Mouse (Mus musculus): ENCODE measurements at regions not wholly inside any gene's neighbourhood (a gene's known extent, or its start where the extent isn't known, plus 50 kb on each side); places are given as distances from the start of the nearest gene placed in this dataset.
"Not testable (repeated sequence)": the region's sequence is repeated elsewhere in the genome, so short reads cannot be mapped to it uniquely, and the experiment has no call there.

- H3K9ac ChIP-seq (replicated peaks; ENCODE audit: low read length): no peak overlapping the region
- WGBS: 80% methylated on average over 6 of the region's 6 CpGs
- ATAC-seq (replicated peaks; ENCODE audit: insufficient number of reproducible peaks, low FRiP score, low TSS enrichment, low read depth): no peak
- H3K4me2 ChIP-seq (ENCODE audit: low read depth, low read length): no peak overlapping the region
- H3K4me1 ChIP-seq (ENCODE audit: control insufficient read depth, insufficient read depth, low read length): no peaks in the 10 kb centered on the region
- no peaks in the 10 kb centered on the region for H3K27me3 ChIP-seq (ENCODE audit: control insufficient read depth, insufficient read depth, low read length)
- DNase-seq (ENCODE audit: low spot score): no peak
- H3K27ac ChIP-seq (replicated peaks; ENCODE audit: low read depth, low read length): no peak overlapping the region
- no peak overlapping the region for H3K4me3 ChIP-seq (ENCODE audit: low read depth, low read length)
- H3K9me3 ChIP-seq (replicated peaks; ENCODE audit: control insufficient read depth, low read length): no peaks in the 10 kb centered on the region
- H3K36me3 ChIP-seq (replicated peaks; ENCODE audit: control insufficient read depth, insufficient read depth, low read depth, low read length): no peaks in the 10 kb centered on the region
Observed at GRCm38 (mm10) chr16:29918396-29918795, 145.8 kb upstream of the Hes1 start.

DNA sequence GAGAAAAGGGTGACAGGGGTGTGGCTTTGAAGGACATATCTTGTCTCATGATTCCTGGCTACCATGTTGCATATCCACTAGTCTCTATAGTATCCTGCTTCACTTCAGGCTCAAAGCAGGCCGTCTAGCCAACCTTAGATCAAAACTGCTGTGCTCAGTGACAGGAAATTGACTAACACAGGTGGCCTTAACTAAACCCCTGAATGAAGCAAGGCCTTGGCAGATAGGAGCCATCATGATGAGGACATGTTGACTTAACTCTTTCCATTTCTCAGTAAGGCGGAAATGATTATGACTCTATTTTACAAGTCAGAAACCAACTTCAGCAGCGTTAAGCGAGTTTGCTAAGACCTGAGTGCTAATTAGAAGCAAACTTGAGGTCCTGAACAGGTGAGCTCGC lies 143.2 kb upstream of the Hes1 start:
- 78% methylated on average over 5 of the region's 5 CpGs for WGBS
- DNase-seq (ENCODE audit: low spot score): no peak
- no peaks in the 10 kb centered on the region for H3K4me1 ChIP-seq (ENCODE audit: control insufficient read depth, insufficient read depth, low read length)

DNA sequence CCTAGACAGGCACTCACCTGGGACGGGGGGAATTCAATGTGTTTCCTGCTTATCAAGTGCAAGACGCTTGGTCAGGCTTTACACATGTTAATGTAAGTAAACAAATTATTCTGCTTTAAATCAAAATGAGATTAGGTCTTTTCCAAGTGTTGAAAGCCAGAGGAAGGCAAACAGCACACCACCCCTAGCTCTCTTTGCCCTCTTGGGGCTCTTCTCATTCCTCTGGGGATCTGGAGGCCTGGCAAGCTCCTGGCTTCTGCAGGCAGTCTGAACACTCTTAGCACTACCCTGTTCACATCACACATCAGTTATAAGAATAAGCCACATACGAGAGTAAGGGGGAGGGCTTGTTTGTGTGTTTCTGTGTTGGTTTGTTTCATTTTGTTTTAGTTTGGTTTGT lies 142.8 kb upstream of the Hes1 start:
- DNase-seq (ENCODE audit: low spot score) (no peak), ATAC-seq (replicated peaks; ENCODE audit: insufficient number of reproducible peaks, low FRiP score, low TSS enrichment, low read depth) (no peak)
- H3K4me3 ChIP-seq (ENCODE audit: low read depth, low read length): no peak overlapping the region
- WGBS: 57% methylated on average over 3 of the region's 3 CpGs
- H3K27ac ChIP-seq (replicated peaks; ENCODE audit: low read depth, low read length): no peak overlapping the region
- no peaks in the 10 kb centered on the region for H3K4me1 ChIP-seq (ENCODE audit: control insufficient read depth, insufficient read depth, low read length)
- no peak overlapping the region for H3K4me2 ChIP-seq (ENCODE audit: low read depth, low read length)
- no peaks in the 10 kb centered on the region for H3K27me3 ChIP-seq (ENCODE audit: control insufficient read depth, insufficient read depth, low read length)
- no peaks in the 10 kb centered on the region for H3K36me3 ChIP-seq (replicated peaks; ENCODE audit: control insufficient read depth, insufficient read depth, low read depth, low read length)
- H3K9me3 ChIP-seq (replicated peaks; ENCODE audit: control insufficient read depth, low read length): no peaks in the 10 kb centered on the region
- no peak overlapping the region for H3K9ac ChIP-seq (replicated peaks; ENCODE audit: low read length)

More for the DNA sequence above, 143.2 kb upstream of the Hes1 start:
- Histone ChIP-seq H3K4me3 (ENCODE audit: low read depth, low read length) (no peak overlapping the region), H3K36me3 (replicated peaks; ENCODE audit: control insufficient read depth, insufficient read depth, low read depth, low read length) (no peaks in the 10 kb centered on the region), H3K27ac (replicated peaks; ENCODE audit: low read depth, low read length) (no peak overlapping the region), H3K4me2 (ENCODE audit: low read depth, low read length) (no peak overlapping the region), H3K9ac (replicated peaks; ENCODE audit: low read length) (no peak overlapping the region), H3K9me3 (replicated peaks; ENCODE audit: control insufficient read depth, low read length) (no peaks in the 10 kb centered on the region), H3K27me3 (ENCODE audit: control insufficient read depth, insufficient read depth, low read length) (no peaks in the 10 kb centered on the region)
- no peak for ATAC-seq (replicated peaks; ENCODE audit: insufficient number of reproducible peaks, low FRiP score, low TSS enrichment, low read depth)

GRCm38 (mm10) chr16:29927276-29927675 lies 136.9 kb upstream of the Hes1 start:
- not testable (repeated sequence) for H3K4me3 ChIP-seq (ENCODE audit: low read depth, low read length); DNase-seq (ENCODE audit: low spot score); H3K9me3 ChIP-seq (replicated peaks; ENCODE audit: control insufficient read depth, low read length); H3K9ac ChIP-seq (replicated peaks; ENCODE audit: low read length); H3K27me3 ChIP-seq (ENCODE audit: control insufficient read depth, insufficient read depth, low read length); H3K36me3 ChIP-seq (replicated peaks; ENCODE audit: control insufficient read depth, insufficient read depth, low read depth, low read length); H3K27ac ChIP-seq (replicated peaks; ENCODE audit: low read depth, low read length); H3K4me2 ChIP-seq (ENCODE audit: low read depth, low read length); ATAC-seq (replicated peaks; ENCODE audit: insufficient number of reproducible peaks, low FRiP score, low TSS enrichment, low read depth); H3K4me1 ChIP-seq (ENCODE audit: control insufficient read depth, insufficient read depth, low read length)
- WGBS: 92% methylated on average over 11 of the region's 11 CpGs

DNA sequence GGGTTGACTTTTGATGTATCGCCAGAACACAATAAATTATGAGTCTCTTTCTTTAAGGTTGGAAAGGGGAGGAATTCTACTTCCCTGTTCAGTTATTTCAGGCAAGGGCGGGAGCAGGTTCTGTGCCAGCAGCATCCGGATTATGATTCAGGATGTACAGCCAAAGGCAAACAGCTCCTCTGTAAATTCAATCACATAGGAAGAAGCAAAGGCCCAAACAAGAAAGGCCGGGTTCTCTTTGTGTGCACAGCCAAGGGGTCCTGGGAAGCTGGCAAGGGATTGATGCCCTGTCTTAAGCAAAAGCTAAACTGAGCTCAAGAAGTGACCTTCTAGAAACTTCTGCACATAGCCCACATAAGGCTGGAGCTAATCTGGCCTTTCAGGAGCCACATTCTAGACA lies 135.9 kb upstream of the Hes1 start:
- ATAC-seq (replicated peaks; ENCODE audit: insufficient number of reproducible peaks, low FRiP score, low TSS enrichment, low read depth) (no peak), DNase-seq (ENCODE audit: low spot score) (no peak)
- no peaks in the 10 kb centered on the region for H3K27me3 ChIP-seq (ENCODE audit: control insufficient read depth, insufficient read depth, low read length)
- H3K4me1 ChIP-seq (ENCODE audit: control insufficient read depth, insufficient read depth, low read length): no peaks in the 10 kb centered on the region
- H3K4me3 ChIP-seq (ENCODE audit: low read depth, low read length): no peak overlapping the region
- no peaks in the 10 kb centered on the region for H3K9me3 ChIP-seq (replicated peaks; ENCODE audit: control insufficient read depth, low read length)
- H3K9ac ChIP-seq (replicated peaks; ENCODE audit: low read length): no peak overlapping the region
- WGBS: 96% methylated on average over 4 of the region's 4 CpGs
- no peaks in the 10 kb centered on the region for H3K36me3 ChIP-seq (replicated peaks; ENCODE audit: control insufficient read depth, insufficient read depth, low read depth, low read length)
- H3K27ac ChIP-seq (replicated peaks; ENCODE audit: low read depth, low read length): no peak overlapping the region
- H3K4me2 ChIP-seq (ENCODE audit: low read depth, low read length): no peak overlapping the region

DNA sequence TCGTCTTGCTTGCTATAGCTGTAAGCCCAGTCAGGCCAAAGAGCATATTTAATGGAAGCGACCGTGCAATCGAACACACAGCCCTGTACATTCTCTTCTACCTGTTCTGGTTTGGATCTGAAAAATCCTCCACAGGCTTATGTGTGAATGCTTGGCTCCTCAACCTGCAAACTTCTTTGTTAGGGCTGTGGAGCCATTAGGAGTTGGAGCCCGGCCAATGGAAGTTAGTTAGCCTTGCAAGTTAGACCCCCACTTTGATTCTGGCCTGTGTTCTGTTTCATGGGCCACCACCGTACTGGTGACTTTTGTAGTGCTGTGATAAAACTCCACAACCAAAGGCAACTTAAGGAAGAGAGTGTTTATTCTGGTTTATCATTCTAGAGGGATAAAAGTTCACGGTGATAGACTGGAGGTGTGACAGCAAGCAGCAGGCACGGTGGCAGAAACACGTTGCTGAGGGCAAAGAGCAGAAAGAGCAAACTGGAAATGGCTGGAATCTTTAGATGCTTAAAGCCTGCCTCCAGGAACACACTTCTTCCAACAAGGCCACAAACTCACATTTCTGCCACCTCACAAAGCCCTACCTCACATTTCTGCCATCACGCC lies 132.3 kb upstream of the Hes1 start:
- Histone ChIP-seq H3K27me3 (ENCODE audit: control insufficient read depth, insufficient read depth, low read length) (no peaks in the 10 kb centered on the region), H3K9me3 (replicated peaks; ENCODE audit: control insufficient read depth, low read length) (no peaks in the 10 kb centered on the region), H3K36me3 (replicated peaks; ENCODE audit: control insufficient read depth, insufficient read depth, low read depth, low read length) (no peaks in the 10 kb centered on the region), H3K27ac (replicated peaks; ENCODE audit: low read depth, low read length) (no peak overlapping the region), H3K4me3 (ENCODE audit: low read depth, low read length) (no peak overlapping the region), H3K4me1 (ENCODE audit: control insufficient read depth, insufficient read depth, low read length) (no peaks in the 10 kb centered on the region), H3K9ac (replicated peaks; ENCODE audit: low read length) (no peak overlapping the region), H3K4me2 (ENCODE audit: low read depth, low read length) (no peak overlapping the region)
- DNase-seq (ENCODE audit: low spot score) (no peak), ATAC-seq (replicated peaks; ENCODE audit: insufficient number of reproducible peaks, low FRiP score, low TSS enrichment, low read depth) (no peak)
- WGBS: 90% methylated on average over 10 of the region's 10 CpGs

GRCm38 (mm10) chr16:29934649-29935048 lies 129.5 kb upstream of the Hes1 start:
- WGBS: 55% methylated on average over 1 of the region's 1 CpGs
- ATAC-seq (replicated peaks; ENCODE audit: insufficient number of reproducible peaks, low FRiP score, low TSS enrichment, low read depth): no peak
- no peak overlapping the region for H3K9ac ChIP-seq (replicated peaks; ENCODE audit: low read length)

DNA sequence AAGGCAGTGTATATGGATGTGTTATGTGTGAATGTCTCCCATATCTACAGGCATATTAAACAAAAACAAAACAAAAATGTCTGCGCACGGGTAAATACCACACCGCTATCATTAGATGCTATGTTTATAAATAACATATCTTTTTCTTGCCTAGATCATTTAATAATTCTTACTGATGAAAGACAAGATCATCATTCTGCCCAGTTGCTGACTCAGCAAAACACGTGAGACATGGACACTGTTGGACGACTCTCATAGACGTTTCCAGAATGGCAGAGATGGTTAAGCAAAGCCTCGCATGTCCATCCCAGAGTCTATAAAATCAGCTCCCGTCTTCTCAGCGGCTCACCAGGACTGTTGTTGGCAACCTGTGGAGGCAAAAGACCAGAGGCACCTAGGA lies 125.5 kb upstream of the Hes1 start:
- no peak overlapping the region for H3K27ac ChIP-seq (replicated peaks; ENCODE audit: low read depth, low read length)

More at GRCm38 (mm10) chr16:29934649-29935048, 129.5 kb upstream of the Hes1 start:
- no peak overlapping the region for H3K4me2 ChIP-seq (ENCODE audit: low read depth, low read length)
- H3K27me3 ChIP-seq (ENCODE audit: control insufficient read depth, insufficient read depth, low read length): no peaks in the 10 kb centered on the region
- no peak overlapping the region for H3K4me3 ChIP-seq (ENCODE audit: low read depth, low read length)
- no peaks in the 10 kb centered on the region for H3K36me3 ChIP-seq (replicated peaks; ENCODE audit: control insufficient read depth, insufficient read depth, low read depth, low read length)
- DNase-seq (ENCODE audit: low spot score): no peak
- no peaks in the 10 kb centered on the region for H3K4me1 ChIP-seq (ENCODE audit: control insufficient read depth, insufficient read depth, low read length)
- no peak overlapping the region for H3K27ac ChIP-seq (replicated peaks; ENCODE audit: low read depth, low read length)
- H3K9me3 ChIP-seq (replicated peaks; ENCODE audit: control insufficient read depth, low read length): no peaks in the 10 kb centered on the region

More for the DNA sequence above, 125.5 kb upstream of the Hes1 start:
- no peaks in the 10 kb centered on the region for H3K27me3 ChIP-seq (ENCODE audit: control insufficient read depth, insufficient read depth, low read length)
- ATAC-seq (replicated peaks; ENCODE audit: insufficient number of reproducible peaks, low FRiP score, low TSS enrichment, low read depth): no peak
- DNase-seq (ENCODE audit: low spot score): no peak
- H3K36me3 ChIP-seq (replicated peaks; ENCODE audit: control insufficient read depth, insufficient read depth, low read depth, low read length): no peaks in the 10 kb centered on the region
- WGBS: 96% methylated on average over 9 of the region's 9 CpGs
- H3K4me1 ChIP-seq (ENCODE audit: control insufficient read depth, insufficient read depth, low read length): no peaks in the 10 kb centered on the region
- H3K9me3 ChIP-seq (replicated peaks; ENCODE audit: control insufficient read depth, low read length): no peaks in the 10 kb centered on the region
- no peak overlapping the region for H3K4me3 ChIP-seq (ENCODE audit: low read depth, low read length)
- no peak overlapping the region for H3K4me2 ChIP-seq (ENCODE audit: low read depth, low read length)
- H3K9ac ChIP-seq (replicated peaks; ENCODE audit: low read length): no peak overlapping the region
